Mouse (Mus musculus) lung, adult 10 weeks (tissue): ENCODE data around the gene Capn8. TPM values are rescaled to one million over a fixed set of nuclear protein-coding genes. Genes with fewer than 3 reads are reported as not detected.

Source experiments
- polyA plus RNA-seq: library from polyadenylated mRNA; stranded (reverse); fragments of 350-450 nt; fragmentation: Illumina TruSeq; extraction: RNeasy Lipid Tissue Mini Kit (QIAGEN cat#74804); gene quantifications from one replicate; pipeline ENCODE4 v1.2.3, GENCODE M21; 2014; ENCODE audit warnings: low read depth, low replicate concordance; ENCODE audit not compliant: insufficient read depth

Gene Capn8
- 0.15 TPM for polyA plus RNA-seq

DNA sequence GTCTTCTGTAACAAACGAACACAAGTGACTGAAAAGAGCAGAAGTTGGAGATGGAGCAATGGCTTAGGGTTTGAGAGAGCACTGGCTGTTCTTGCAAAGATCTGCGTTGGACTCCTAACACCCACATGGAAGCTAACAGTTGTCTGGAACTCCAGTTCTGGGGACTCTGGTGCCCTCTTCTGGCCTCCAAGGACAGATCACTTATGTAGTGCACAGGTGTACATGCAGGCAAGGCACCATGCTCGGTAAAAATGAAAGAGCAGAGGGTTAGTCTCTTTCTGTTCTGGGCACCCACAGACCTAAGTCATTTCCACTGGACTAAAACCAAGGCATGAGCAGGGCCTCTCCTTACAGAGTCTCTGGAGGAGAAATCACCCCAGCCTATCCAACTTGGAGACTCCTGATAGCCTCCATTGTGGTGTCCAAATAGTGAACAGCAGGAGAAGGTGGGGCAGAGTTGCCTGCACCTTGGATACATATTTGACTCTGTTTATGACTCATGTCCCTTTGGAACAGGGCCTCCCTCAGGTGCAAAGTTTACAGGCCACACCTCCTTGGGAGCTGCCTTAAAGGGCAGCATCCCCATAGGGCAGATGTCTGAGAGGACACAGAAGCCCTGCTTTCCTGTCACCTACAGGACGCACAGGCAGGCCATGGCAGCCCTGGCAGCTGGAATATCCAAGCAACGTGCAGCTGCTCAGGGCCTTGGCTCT lies at the start of gene Capn8:
Gene Capn8 (plus strand): TSS at position 600 of the 713 bp plus-strand sequence.

DNA sequence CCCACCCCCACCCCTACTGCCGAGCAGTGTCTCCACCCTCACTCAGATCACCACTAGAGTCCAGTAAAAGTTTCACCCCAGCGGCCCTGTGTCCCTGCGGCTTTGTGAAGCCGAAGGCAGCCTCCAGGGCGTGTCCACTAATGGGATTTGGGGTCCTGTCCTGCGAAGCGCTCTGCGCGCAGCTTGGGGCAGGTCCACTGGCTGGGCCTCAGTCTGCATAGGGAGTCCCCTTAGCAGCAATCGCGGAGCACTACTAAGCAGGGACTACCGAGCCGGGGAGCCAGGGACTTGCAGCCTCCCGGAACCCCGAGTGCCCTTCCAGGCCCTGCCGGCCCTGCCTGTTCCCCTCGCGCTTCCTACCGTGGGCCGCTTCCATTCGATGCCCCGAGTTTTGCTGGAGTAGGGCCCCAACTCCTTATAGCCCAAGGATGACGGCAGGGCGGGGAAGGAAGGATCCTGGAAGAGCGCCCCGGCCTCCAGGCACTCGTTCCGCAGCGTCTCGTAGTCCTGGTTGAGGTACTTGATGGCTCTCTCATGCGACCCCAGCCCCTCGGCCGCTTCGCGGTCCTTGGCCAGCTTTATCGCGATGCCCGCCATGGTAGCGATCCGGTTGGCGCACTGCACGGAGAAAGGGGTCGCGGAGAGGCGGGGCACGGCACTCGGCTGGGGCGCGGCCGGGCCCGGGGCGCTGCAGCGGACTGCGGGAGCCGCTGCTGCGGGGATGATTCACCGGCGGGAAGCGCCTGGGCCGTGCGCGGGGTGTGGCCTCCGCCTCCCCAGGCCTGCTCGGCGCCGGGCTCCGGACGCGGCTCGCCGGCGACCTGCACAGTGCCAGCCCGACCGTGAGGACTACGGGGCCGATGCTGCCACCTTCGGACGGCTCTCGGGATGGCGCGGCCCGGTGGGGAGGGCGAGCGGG lies 47.8 kb upstream of the Capn8 start, which contains the start of gene Capn2:
Gene Capn2 (minus strand): TSS at position 851 of the 919 bp plus-strand sequence.

Other genes starting within 250 kb of the Capn8 start
- 10.8 TPM for gene Fbxo28, start 223.4 kb upstream of the Capn8 start, polyA plus RNA-seq
- 25.8 TPM for gene Trp53bp2, start 155.8 kb upstream of the Capn8 start, polyA plus RNA-seq
- 80.4 TPM for gene Capn2, start 47.4 kb upstream of the Capn8 start, polyA plus RNA-seq
- gene Ccdc185, start 184.2 kb downstream of the Capn8 start, polyA plus RNA-seq, result not detected
- gene Susd4, start 198.9 kb downstream of the Capn8 start, polyA plus RNA-seq, result 4.6 TPM